Mouse (Mus musculus) hindbrain, embryonic 15.5 days (tissue): ENCODE measurements around the gene Rtn4r. TPM values are rescaled to one million over a fixed set of nuclear protein-coding genes. Genes with fewer than 3 reads are reported as not detected.

Experiments used
- ATAC-seq: fragments of 200-750 bp; cut with Nextera tagmentation; 2 replicates; pipeline ENCODE4 v1.8.0; 2017; ENCODE audit warnings: low read depth, moderate number of reproducible peaks, moderate TSS enrichment; ENCODE audit not compliant: low FRiP score
- H3K27ac ChIP-seq: fragments of 300-500 bp; sonication (generic); replicated peaks from 2 replicates; pipeline ENCODE4 v1.5.1; 2015; ENCODE audit warnings: mild to moderate bottlenecking, inconsistent platforms
- H3K27me3 ChIP-seq: fragments of 300-500 bp; sonication (generic); 2 replicates; pipeline ENCODE4 v1.6.1; 2015; ENCODE audit warnings: control low read depth, inconsistent platforms
- H3K36me3 ChIP-seq: fragments of 300-500 bp; sonication (generic); 2 replicates; pipeline ENCODE4 v1.6.1; 2015; ENCODE audit warnings: control low read depth, inconsistent platforms
- H3K4me1 ChIP-seq: fragments of 300-500 bp; sonication (generic); replicated peaks from 2 replicates; pipeline ENCODE4 v1.6.1; 2015; ENCODE audit warnings: control low read depth, inconsistent platforms
- H3K4me2 ChIP-seq: fragments of 300-500 bp; sonication (generic); 2 replicates; pipeline ENCODE4 v1.6.1; 2015; ENCODE audit warnings: moderate library complexity, mild to moderate bottlenecking, inconsistent platforms
- H3K4me3 ChIP-seq: fragments of 300-500 bp; sonication (generic); 2 replicates; pipeline ENCODE4 v1.5.1; 2015; ENCODE audit warnings: mild to moderate bottlenecking, inconsistent platforms
- H3K9ac ChIP-seq: fragments of 300-500 bp; sonication (generic); 2 replicates; pipeline ENCODE4 v1.6.1; 2015; ENCODE audit warnings: inconsistent platforms
- H3K9me3 ChIP-seq: fragments of 300-500 bp; sonication (generic); 2 replicates; pipeline ENCODE4 v1.6.1; 2016; ENCODE audit warnings: control low read depth, inconsistent platforms
- WGBS: fragments of 180-500 bp; shearing (Covaris S2); methylation state at CpG from one replicate; pipeline ENCODE4 v1.1.7; 2015; 5-methylcytosine and 5-hydroxymethylcytosine counted together
- polyA plus RNA-seq: library from polyadenylated mRNA; unstranded; fragments of >200 nt; fragmentation: Nextera tagmentation; extraction: Ambion mirVana; gene quantifications from 2 replicates; pipeline ENCODE4 v1.2.1, GENCODE M21; 2015

Gene Rtn4r
- polyA plus RNA-seq, 1 experiment from 2014 or later = 24.7 TPM

DNA sequence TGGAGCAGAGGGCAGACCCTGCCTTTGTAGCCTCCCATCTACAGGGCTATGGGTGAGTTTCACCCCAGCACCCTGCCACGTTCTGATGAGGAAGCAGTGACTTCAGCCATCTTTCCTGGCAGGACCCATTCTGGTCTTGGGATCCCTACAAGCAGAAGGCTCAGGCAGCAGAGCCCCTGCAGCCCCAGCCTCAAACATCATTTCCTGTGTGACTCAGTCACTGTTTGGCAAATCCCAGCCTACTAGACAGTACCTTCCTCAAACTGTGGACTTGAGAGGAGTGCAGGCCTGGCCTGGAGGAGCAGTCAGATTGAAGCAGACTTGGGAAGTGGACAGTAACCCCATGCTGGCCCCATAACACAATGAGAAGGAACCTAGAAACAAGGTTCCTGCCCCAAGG is 33.7 kb downstream of the Rtn4r start:
- ATAC-seq = no peak
- 56% methylated on average over 1 of the region's 1 CpGs for WGBS
- H3K4me2 ChIP-seq = no peak overlapping the region
- H3K4me1 ChIP-seq = peaks cover 37% of the 10 kb centered on the region
- no peak overlapping the region for H3K9ac ChIP-seq
- H3K4me3 ChIP-seq = no peak overlapping the region
- no peaks in the 10 kb centered on the region for H3K9me3 ChIP-seq
- no peaks in the 10 kb centered on the region for H3K36me3 ChIP-seq
- no peaks in the 10 kb centered on the region for H3K27me3 ChIP-seq
- H3K27ac ChIP-seq = no peak overlapping the region

DNA sequence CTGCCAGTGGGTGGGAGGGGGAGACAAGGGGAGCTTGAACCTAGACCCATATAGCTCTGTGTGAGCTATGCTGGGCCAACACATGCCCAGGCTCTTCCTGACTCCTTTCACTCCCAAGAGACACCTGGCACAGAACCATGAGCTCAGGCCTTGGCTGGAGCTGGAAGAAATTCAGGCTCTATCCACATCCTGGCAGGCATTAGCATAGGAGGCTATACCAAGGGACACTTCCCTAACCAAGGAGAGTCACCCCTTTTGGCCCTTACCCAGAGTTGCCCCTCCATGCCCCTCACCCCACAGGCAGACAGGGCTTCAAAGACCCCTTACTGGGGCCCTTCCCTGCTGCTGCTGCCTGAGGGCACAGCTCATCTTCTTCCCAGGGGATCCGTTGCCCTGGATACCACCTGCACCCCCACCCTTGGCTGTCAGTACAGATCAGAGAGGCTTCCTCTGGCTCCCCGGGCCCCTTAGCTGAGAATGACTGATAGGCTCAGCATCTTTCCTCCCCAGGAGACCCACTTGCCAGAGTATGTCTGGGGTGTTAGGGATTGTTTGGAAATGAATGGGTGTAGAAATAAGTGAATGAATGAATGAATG is 37.3 kb downstream of the Rtn4r start:
- Histone ChIP-seq H3K4me1 (peaks cover 36% of the 10 kb centered on the region), H3K36me3 (no peaks in the 10 kb centered on the region), H3K27ac (no peak overlapping the region), H3K9ac (no peak overlapping the region), H3K4me3 (no peak overlapping the region), H3K27me3 (no peaks in the 10 kb centered on the region), H3K4me2 (no peak overlapping the region), H3K9me3 (no peaks in the 10 kb centered on the region)
- peak; percentile 31; the same call in 1 of the 2 replicates for ATAC-seq
- 8% methylated on average over 2 of the region's 2 CpGs for WGBS

DNA sequence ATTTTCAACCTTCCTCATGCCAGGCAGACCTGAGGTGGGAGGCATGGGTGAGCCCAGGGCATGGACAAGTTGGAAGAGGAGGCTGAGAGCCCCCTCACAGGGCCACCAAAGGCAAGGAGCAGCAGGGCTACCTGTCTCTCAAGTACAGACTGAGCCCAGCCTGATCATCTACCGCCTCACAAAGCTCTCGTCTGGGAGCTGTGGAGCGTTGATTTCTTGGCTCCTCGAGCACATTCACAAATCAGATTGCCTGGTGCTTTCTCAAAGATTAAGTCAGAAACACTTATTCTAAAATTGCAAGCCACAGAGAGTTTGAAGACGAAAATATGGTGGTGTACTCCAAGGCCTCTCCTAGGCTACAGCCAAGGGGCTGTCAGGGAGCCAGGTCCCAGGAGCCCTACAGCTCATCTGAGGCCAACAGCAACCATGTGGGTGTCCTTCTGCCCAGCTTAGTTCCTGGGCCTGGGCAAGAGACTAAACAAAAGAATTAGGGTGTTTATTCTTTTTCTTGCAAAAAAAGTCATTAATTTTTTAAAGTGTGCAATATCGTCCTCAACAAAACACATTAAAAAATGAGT is 39.3 kb downstream of the Rtn4r start:
- no peak overlapping the region for H3K4me2 ChIP-seq
- ATAC-seq = no peak
- no peaks in the 10 kb centered on the region for H3K9me3 ChIP-seq
- no peak overlapping the region for H3K27ac ChIP-seq
- no peak overlapping the region for H3K9ac ChIP-seq
- H3K36me3 ChIP-seq = no peaks in the 10 kb centered on the region
- WGBS = 52% methylated on average over 6 of the region's 6 CpGs
- no peak overlapping the region for H3K4me3 ChIP-seq
- H3K27me3 ChIP-seq = no peaks in the 10 kb centered on the region
- peaks cover 24% of the 10 kb centered on the region for H3K4me1 ChIP-seq

DNA sequence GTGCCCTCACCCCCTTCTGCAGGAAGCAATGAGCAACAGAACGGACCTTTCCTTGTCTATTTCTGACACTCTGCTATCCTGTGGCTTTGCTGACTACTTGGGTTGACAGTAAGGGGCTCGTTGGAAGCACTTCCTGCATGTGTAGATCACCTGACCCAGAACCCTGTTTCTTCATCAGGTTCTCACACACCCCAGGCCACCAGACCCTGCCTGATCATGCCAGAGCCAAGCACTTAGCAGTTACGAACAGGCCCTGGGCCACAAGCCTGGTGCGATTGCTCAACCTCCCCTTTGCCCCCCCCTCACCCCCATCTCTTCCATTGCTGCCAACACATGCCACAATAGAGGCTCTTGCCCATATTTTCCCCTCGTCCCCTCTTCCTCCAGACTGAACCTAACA is 41.7 kb downstream of the Rtn4r start:
- H3K27me3 ChIP-seq = no peaks in the 10 kb centered on the region
- H3K4me2 ChIP-seq = no peak overlapping the region
- H3K9me3 ChIP-seq = no peaks in the 10 kb centered on the region
- no peak overlapping the region for H3K4me3 ChIP-seq
- ATAC-seq = no peak
- no peak overlapping the region for H3K9ac ChIP-seq
- 90% methylated on average over 5 of the region's 5 CpGs for WGBS
- peaks cover 18% of the 10 kb centered on the region for H3K4me1 ChIP-seq
- no peaks in the 10 kb centered on the region for H3K36me3 ChIP-seq
- H3K27ac ChIP-seq = no peak overlapping the region

DNA sequence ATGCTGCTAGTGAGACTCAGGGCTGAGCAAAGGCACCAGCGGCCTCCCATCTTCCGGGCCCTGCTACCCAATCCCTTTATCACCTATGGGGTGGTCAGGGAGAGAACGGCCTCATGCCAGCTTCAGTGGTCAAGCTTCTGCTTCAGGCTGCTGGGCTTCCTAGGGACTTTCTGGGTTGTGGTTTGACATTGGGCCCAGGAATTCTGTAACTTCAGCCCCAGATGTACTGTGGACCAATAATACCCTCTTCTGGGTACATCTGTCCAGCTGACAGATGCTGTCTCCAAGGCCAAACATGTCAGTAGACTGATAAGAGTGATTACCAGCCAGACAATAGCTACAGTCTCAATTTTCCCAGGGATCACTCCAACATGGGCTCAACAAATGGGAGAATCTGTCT is 42.3 kb downstream of the Rtn4r start:
- H3K9ac ChIP-seq = no peak overlapping the region
- no peak for ATAC-seq
- no peak overlapping the region for H3K4me2 ChIP-seq
- H3K27me3 ChIP-seq = no peaks in the 10 kb centered on the region
- H3K4me3 ChIP-seq = no peak overlapping the region
- 91% methylated on average over 3 of the region's 3 CpGs for WGBS
- no peaks in the 10 kb centered on the region for H3K36me3 ChIP-seq
- no peaks in the 10 kb centered on the region for H3K9me3 ChIP-seq
- no peak overlapping the region for H3K27ac ChIP-seq
- peaks cover 12% of the 10 kb centered on the region for H3K4me1 ChIP-seq

DNA sequence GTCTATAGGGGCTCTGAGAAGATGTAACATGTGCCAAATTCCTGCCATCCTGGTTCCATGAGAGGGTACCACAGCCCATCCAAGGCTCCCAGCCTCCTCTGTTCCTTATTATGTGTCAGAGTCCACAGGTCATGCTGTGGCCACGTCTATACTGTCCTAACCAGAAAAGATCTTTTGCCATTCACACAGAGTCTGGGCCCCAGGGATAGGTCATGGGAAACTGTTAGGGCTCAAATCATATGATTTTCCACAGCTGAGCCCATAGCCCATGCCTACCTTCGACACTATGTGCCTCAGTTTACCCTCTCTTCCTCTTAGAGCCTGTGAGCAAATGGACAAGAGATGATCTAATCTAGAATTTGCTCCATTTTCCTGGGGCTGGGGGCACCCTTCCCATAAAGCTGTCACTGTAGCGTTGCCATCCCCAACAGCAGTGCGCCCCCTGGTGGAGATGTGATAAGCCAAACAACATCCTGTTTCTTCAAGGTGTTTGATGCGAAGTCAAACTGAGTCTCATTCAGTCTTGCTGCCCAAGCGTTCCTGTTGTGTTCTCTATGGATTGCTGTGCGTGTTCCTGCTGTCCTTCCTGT is 44.9 kb downstream of the Rtn4r start:
- Histone ChIP-seq H3K4me1 (no peaks in the 10 kb centered on the region; the same call in 1 of the 2 replicates), H3K36me3 (no peaks in the 10 kb centered on the region), H3K27me3 (no peaks in the 10 kb centered on the region), H3K9me3 (no peaks in the 10 kb centered on the region), H3K9ac (no peak overlapping the region), H3K27ac (no peak overlapping the region), H3K4me2 (no peak overlapping the region), H3K4me3 (no peak overlapping the region)
- peak; percentile 7; the same call in 1 of the 2 replicates for ATAC-seq
- WGBS = 12% methylated on average over 7 of the region's 7 CpGs

DNA sequence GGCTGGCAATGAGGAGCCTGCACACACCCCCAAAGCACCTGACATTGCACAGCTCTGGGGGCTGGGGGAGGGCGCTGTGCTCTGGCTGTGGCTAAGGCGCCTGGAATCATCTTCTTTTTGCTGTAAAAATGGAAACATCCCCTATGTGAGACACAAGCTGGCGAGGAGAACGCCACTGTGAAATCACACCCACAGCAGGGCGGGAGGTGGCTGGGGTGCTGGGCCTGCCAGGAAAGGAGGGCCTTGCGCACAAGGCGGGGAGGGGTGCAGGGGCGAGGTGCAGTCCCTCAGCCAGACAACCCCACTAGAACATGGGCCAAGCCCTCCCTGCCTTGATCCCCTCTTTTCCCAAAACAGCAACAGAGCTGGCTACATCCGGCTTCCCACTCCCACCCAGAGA is 45.8 kb downstream of the Rtn4r start:
- Histone ChIP-seq H3K4me3 (no peak overlapping the region), H3K27ac (no peak overlapping the region), H3K4me1 (no peaks in the 10 kb centered on the region; the same call in 1 of the 2 replicates), H3K27me3 (no peaks in the 10 kb centered on the region), H3K36me3 (no peaks in the 10 kb centered on the region), H3K9me3 (no peaks in the 10 kb centered on the region), H3K4me2 (no peak overlapping the region), H3K9ac (no peak overlapping the region)
- 71% methylated on average over 9 of the region's 9 CpGs for WGBS
- ATAC-seq = no peak

DNA sequence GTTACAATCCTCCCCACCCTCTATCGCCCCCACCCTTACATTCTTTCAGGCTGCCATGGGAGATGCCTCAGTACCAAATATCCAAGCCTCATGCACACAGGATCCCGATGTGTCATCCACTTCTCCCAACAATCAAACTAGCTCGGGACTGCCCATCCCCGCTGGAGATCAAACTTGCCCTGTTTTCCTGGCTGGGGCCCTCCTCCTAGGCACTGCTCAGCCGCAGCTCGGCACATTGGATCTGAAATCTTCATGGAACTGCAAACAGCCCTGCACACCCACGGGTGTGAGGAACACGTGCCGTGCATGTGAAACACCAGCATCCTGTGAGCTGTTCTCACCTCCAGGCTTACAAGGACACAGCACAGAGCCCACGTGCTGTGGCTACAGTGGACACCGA is 46.3 kb downstream of the Rtn4r start:
- no peak for ATAC-seq
- Histone ChIP-seq H3K9ac (no peak overlapping the region), H3K4me2 (no peak overlapping the region), H3K4me1 (no peaks in the 10 kb centered on the region; the same call in 1 of the 2 replicates), H3K27me3 (no peaks in the 10 kb centered on the region), H3K9me3 (no peaks in the 10 kb centered on the region), H3K4me3 (no peak overlapping the region), H3K36me3 (no peaks in the 10 kb centered on the region), H3K27ac (no peak overlapping the region)
- WGBS = 55% methylated on average over 11 of the region's 11 CpGs

DNA sequence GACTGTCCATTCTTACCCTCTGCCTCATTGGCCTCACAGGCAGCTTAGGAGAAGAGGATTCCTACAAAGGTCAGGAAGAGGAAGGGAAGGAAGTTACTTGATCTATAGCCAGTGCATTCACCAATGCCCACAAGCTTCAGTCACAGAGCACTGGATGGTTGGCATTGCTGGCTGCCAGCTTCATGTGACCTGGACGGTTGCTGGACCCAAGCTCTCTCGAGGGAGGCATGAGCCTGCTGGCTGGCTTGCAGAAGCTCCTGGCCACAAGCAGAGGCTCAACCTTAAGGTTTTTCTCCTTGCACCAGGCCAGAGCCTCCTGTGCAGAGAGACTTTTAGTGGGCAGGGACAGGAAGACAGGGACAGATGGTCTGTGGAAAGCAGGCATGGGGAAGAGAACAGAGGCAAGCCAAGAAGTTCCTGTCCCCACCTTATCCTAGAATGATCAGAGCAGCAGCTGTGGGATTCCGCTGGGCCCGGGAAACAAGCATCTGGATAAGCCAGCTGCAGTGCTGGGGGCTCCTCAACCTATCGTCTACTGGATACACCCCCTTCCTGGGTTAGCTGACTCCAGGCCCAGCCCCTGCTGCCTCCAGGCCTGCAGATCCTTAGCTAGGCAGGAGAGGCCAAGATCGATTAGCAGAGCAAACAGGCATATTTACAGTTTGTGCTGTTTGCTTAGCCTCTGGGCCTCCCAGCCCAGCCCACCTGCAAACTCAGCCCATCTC is 48.5 kb downstream of the Rtn4r start:
- no peaks in the 10 kb centered on the region for H3K9me3 ChIP-seq
- no peaks in the 10 kb centered on the region for H3K36me3 ChIP-seq
- H3K4me1 ChIP-seq = peaks cover 2% of the 10 kb centered on the region; the same call in 1 of the 2 replicates
- H3K27me3 ChIP-seq = no peaks in the 10 kb centered on the region
- 66% methylated on average over 6 of the region's 6 CpGs for WGBS
- no peak overlapping the region for H3K27ac ChIP-seq
- H3K4me2 ChIP-seq = no peak overlapping the region
- no peak overlapping the region for H3K9ac ChIP-seq
- no peak overlapping the region for H3K4me3 ChIP-seq
- ATAC-seq = no peak

DNA sequence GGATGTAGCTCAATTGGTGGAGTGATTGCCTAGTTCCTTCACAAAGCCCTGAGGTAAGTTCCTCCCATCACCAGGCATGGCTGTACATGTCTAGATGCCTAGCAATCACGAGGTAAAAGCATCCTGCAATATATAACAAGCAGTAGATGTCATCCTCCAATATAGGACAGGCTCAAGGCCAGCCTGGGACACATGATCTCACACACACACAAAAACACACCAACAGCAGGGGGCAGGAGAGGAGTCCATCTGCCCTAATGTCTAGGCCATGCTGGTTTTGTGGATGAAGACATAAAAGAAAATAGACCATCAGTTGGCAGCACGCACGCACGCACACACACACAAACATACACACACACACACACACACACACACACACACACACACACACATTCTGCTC is 49.3 kb downstream of the Rtn4r start:
- no peaks in the 10 kb centered on the region for H3K36me3 ChIP-seq
- H3K4me1 ChIP-seq = peaks cover 7% of the 10 kb centered on the region
- no peak for ATAC-seq
- H3K27ac ChIP-seq = no peak overlapping the region
- H3K4me3 ChIP-seq = no peak overlapping the region
- H3K4me2 ChIP-seq = no peak overlapping the region
- no peak overlapping the region for H3K9ac ChIP-seq
- no peaks in the 10 kb centered on the region for H3K27me3 ChIP-seq
- H3K9me3 ChIP-seq = no peaks in the 10 kb centered on the region
- WGBS = 84% methylated on average over 4 of the region's 4 CpGs

DNA sequence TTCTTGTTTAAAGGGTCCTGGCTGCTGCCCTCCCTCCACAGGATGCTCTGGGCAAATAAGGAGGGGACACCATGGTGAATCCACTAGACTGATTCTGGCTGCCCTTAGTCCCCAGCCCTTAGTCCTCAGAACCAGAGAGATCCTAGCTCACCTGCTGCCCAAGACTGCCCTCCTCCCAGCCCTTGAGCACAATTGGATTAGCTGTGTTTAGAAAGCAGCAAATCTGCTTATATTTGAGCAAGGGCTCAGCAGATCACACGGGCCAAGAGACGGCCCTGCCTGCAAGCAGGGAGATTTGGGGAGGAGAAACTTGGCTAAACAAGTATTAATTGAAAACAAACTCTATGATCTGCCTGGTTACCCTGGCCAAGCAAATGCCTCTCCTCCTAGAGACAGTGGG is 52.1 kb downstream of the Rtn4r start:
- Histone ChIP-seq H3K27ac (no peak overlapping the region), H3K4me3 (no peak overlapping the region), H3K9ac (no peak overlapping the region), H3K4me2 (no peak overlapping the region), H3K4me1 (peaks cover 7% of the 10 kb centered on the region), H3K27me3 (no peaks in the 10 kb centered on the region), H3K9me3 (no peaks in the 10 kb centered on the region), H3K36me3 (no peaks in the 10 kb centered on the region)
- ATAC-seq = no peak
- WGBS = 44% methylated on average over 2 of the region's 2 CpGs

DNA sequence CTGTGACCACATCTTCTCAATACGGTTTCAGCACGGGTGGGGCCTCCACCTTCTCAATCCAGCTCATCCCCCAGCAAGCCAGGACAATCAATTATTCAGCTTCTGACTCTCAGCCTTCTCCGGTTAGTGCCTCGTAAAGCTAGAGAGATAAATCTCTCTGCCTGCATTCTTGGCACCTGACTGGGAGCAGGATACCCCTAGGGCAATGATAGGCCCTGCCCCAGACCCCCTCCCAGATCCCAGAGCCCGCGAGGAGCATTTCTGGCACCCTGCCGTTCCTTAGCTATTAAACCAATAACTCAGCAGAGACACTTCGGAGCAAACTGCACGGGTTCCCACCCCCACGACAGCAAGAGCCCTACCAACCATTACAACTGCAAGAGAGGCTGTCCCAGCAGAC is 54.0 kb downstream of the Rtn4r start:
- no peaks in the 10 kb centered on the region for H3K36me3 ChIP-seq
- no peak overlapping the region for H3K4me3 ChIP-seq
- no peak overlapping the region for H3K4me2 ChIP-seq
- H3K27me3 ChIP-seq = no peaks in the 10 kb centered on the region
- WGBS = 39% methylated on average over 10 of the region's 10 CpGs
- H3K9ac ChIP-seq = no peak overlapping the region
- H3K4me1 ChIP-seq = peaks cover 7% of the 10 kb centered on the region; the same call in 1 of the 2 replicates
- no peak overlapping the region for H3K27ac ChIP-seq
- no peaks in the 10 kb centered on the region for H3K9me3 ChIP-seq
- ATAC-seq = no peak
